In the genomic region with DNA sequence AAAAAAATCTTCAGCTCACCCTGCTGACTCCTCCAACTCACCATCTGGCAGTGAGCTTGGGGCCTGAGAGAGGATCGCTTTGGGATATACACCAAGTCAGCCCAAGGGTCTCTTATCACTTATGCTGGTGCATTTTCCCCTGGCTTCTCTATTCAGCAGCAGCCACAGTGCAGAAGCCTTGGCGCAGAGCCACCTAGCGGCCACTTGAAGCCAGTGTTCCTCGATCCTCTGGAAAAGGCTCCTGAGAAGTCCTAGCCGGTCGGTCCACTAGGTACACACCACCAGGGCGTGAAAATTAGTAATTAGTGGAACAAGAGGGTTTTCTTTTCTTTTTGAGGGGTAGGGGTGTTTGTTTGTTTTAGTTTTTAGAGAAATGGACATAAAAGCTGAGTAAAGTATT, we compare ENCODE assay signal across 8 mouse cellular contexts. TPM values are rescaled to one million over a fixed set of nuclear protein-coding genes. Genes with fewer than 3 reads are reported as not detected.
A peak's percentile ranks its signal among the peaks of the same experiment; 100 is the strongest.
DNase-seq lines count a peak whose midpoint lies in the region; ATAC-seq and TF ChIP-seq lines count a peak whose summit lies in the region.

No protein-coding gene starts in this region.

- peak; percentile 93 for ATAC-seq in forebrain, embryonic 11.5 days (replicated peaks; ENCODE audit: low FRiP score)
- ATAC-seq in lung, embryonic 14.5 days (ENCODE audit: insufficient read depth) = peak; percentile 92

- TF ChIP-seq EP300 in CH12.LX (IDR thresholded peaks at IDR 0.05; ENCODE audit: low read length) = no peak

- no peak for TF ChIP-seq POLR2A in CH12.LX (IDR thresholded peaks at IDR 0.05; ENCODE audit: low read depth, low read length)
- TF ChIP-seq POLR2A in brain, embryonic 14.5 days (IDR thresholded peaks at IDR 0.05; ENCODE audit: borderline replicate concordance, extremely low read depth, insufficient read depth, insufficient read length, poor library complexity, severe bottlenecking) = no peak

- H3K4me3 ChIP-seq in CH12.LX (replicated peaks in 1 of 3; ENCODE audit: low read depth in 2 of 3, low read length in 2 of 3, poor library complexity in 1 of 3) = no peak overlapping the region
- no peak overlapping the region for H3K4me3 ChIP-seq in forebrain, embryonic 11.5 days (ENCODE audit: low read depth, low read length)
- H3K4me3 ChIP-seq in lung, embryonic 14.5 days (ENCODE audit: low read depth, low read length) = no peak overlapping the region

- no peaks in the 10 kb centered on the region for H3K36me3 ChIP-seq in CH12.LX (replicated peaks in 1 of 2; ENCODE audit: control insufficient read depth in 1 of 2, insufficient read depth in 1 of 2, low read length in 1 of 2)
- H3K36me3 ChIP-seq in forebrain, embryonic 11.5 days (ENCODE audit: control insufficient read depth, insufficient read depth, low read length) = no peaks in the 10 kb centered on the region
- H3K36me3 ChIP-seq in lung, embryonic 14.5 days (ENCODE audit: insufficient read depth) = no peaks in the 10 kb centered on the region

- peak; percentile 63 to 77 for TF ChIP-seq CTCF in CH12.LX (conservative IDR thresholded peaks at IDR 0.05 in 1 of 2, IDR thresholded peaks at IDR 0.05 in 1 of 2; ENCODE audit: low read depth in 2 of 2, low read length in 2 of 2)
- peak; percentile 98 for TF ChIP-seq CTCF in brain, embryonic 14.5 days (IDR thresholded peaks at IDR 0.05; ENCODE audit: borderline replicate concordance, extremely low read depth, insufficient read depth, insufficient read length)
- peak; percentile 83 for TF ChIP-seq CTCF in lung, embryonic 14.5 days (IDR thresholded peaks at IDR 0.05; ENCODE audit: low read depth)

- 9% methylated on average over 7 of the region's 7 CpGs for WGBS in forebrain, embryonic 11.5 days
- WGBS in lung, embryonic 14.5 days = 3% methylated on average over 7 of the region's 7 CpGs

- H3K27me3 ChIP-seq in CH12.LX (replicated peaks) = no peaks in the 10 kb centered on the region
- no peaks in the 10 kb centered on the region for H3K27me3 ChIP-seq in forebrain, embryonic 11.5 days (ENCODE audit: control insufficient read depth, insufficient read depth, low read length)
- H3K27me3 ChIP-seq in lung, embryonic 14.5 days (ENCODE audit: insufficient read depth, low read length) = no peaks in the 10 kb centered on the region

- in situ Hi-C loops in CH12.LX (cut with MboI; ENCODE audit: low pct_ligation_motif_present, low pct_unique_long_range_greater_than_20kb, low sequenced_read_pairs) = no loop called here

- no peak overlapping the region for H3K4me2 ChIP-seq in CH12.LX (ENCODE audit: insufficient read depth, low read depth, poor library complexity, severe bottlenecking)
- no peak overlapping the region for H3K4me2 ChIP-seq in forebrain, embryonic 11.5 days (ENCODE audit: low read depth, low read length, severe bottlenecking)
- no peak overlapping the region for H3K4me2 ChIP-seq in lung, embryonic 14.5 days

- H3K4me1 ChIP-seq in CH12.LX (ENCODE audit: control insufficient read depth in 1 of 2, insufficient read depth in 2 of 2) = peaks cover 0 to 2% of the 10 kb centered on the region in 2 experiments; a peak in 1 of 4 replicates
- no peaks in the 10 kb centered on the region for H3K4me1 ChIP-seq in forebrain, embryonic 11.5 days (replicated peaks; ENCODE audit: control insufficient read depth, insufficient read depth, low read length)
- H3K4me1 ChIP-seq in lung, embryonic 14.5 days (ENCODE audit: insufficient read depth) = no peaks in the 10 kb centered on the region

- TF ChIP-seq RAD21 in CH12.LX (IDR thresholded peaks at IDR 0.05; ENCODE audit: low read depth, low read length) = peak; percentile 30

- H3K27ac ChIP-seq in CH12.LX (ENCODE audit: insufficient read depth, low read depth) = no peak overlapping the region
- no peak overlapping the region for H3K27ac ChIP-seq in forebrain, embryonic 11.5 days (ENCODE audit: low read depth, low read length)
- no peak overlapping the region for H3K27ac ChIP-seq in lung, embryonic 14.5 days (ENCODE audit: low read depth)

- peak; percentile 62 for DNase-seq in CH12.LX (ENCODE audit: extremely low read depth)
- peak; percentile 88 for DNase-seq in brain, embryonic 14.5 days (ENCODE audit: low read depth)
- DNase-seq in forebrain, embryonic 11.5 days (ENCODE audit: low spot score) = peak; percentile 80
- peak; percentile 77 for DNase-seq in heart, postnatal 4 days
- DNase-seq in layer of hippocampus, adult 18-20 months (ENCODE audit: low spot score in 2 of 2) = peak; percentile 21 to 82
- DNase-seq in lung, embryonic 14.5 days = peak; percentile 90
- peak; percentile 4 for DNase-seq in retina, adult 2 months (ENCODE audit: low read depth, low spot score)
- DNase-seq in urinary bladder, postnatal 36 days (ENCODE audit: low spot score in 2 of 2) = peak; percentile 52 to 64

- H3K9me3 ChIP-seq in CH12.LX (replicated peaks; ENCODE audit: low read length) = no peaks in the 10 kb centered on the region
- no peaks in the 10 kb centered on the region for H3K9me3 ChIP-seq in forebrain, embryonic 11.5 days (ENCODE audit: control insufficient read depth, low read length)
- H3K9me3 ChIP-seq in lung, embryonic 14.5 days (ENCODE audit: low read depth, low read length) = no peaks in the 10 kb centered on the region

- dilution Hi-C loops in CH12.LX (cut with MboI; ENCODE audit: extremely low pct_ligation_motif_present, extremely low pct_unique_long_range_greater_than_20kb, low sequenced_read_pairs) = no loop called here

- no peaks in the 10 kb centered on the region for H3K79me2 ChIP-seq in CH12.LX (replicated peaks; ENCODE audit: control insufficient read depth, extremely low read depth, insufficient read depth, poor library complexity, severe bottlenecking)

- no peak overlapping the region for H3K9ac ChIP-seq in CH12.LX (ENCODE audit: insufficient read depth, low read depth)
- no peak overlapping the region for H3K9ac ChIP-seq in forebrain, embryonic 11.5 days (ENCODE audit: low read length)
- H3K9ac ChIP-seq in lung, embryonic 14.5 days = no peak overlapping the region

TF ChIP-seq in CH12.LX, 34 proteins besides CTCF, POLR2A, EP300 and RAD21:
- TF ChIP-seq MAZ (IDR thresholded peaks at IDR 0.05; ENCODE audit: low read depth, low read length) (no peak), SMC3 (IDR thresholded peaks at IDR 0.05; ENCODE audit: low read depth, low read length) (peak; percentile 34)
TF ChIP-seq in CH12.LX: peak in this region for 1.

RNA-seq across cellular contexts. Expression of a gene that starts 6.7 kb away (rescaled TPM):
- total RNA-seq in CH12.LX (2012; rRNA removed) (not detected in 2 replicates), CH12.LX (2014; rRNA removed) (not detected in 2 replicates)
- not detected in 2 replicates for polyA plus RNA-seq in CH12.LX (2012; ENCODE audit: insufficient read length, low read depth)
- not detected in 2 replicates for polyA plus RNA-seq in brain, embryonic 14.5 days (2012; rRNA removed)
- polyA plus RNA-seq in forebrain, embryonic 11.5 days (2014; fragmentation: Nextera tagmentation; extraction: Ambion mirVana) = not detected in 2 replicates
- total RNA-seq in heart, postnatal 4 days (2021) = not detected
- total RNA-seq in layer of hippocampus, adult 18-20 months (2021) = not detected
- not detected in 2 replicates for polyA plus RNA-seq in lung, embryonic 14.5 days (2014; fragmentation: Nextera tagmentation; extraction: Ambion mirVana)

RNA-seq across cellular contexts. Expression of a gene that starts 16.8 kb away (rescaled TPM):
- not detected in 2 replicates for total RNA-seq in CH12.LX (2012; rRNA removed)
- not detected in 2 replicates for total RNA-seq in CH12.LX (2014; rRNA removed)
- polyA plus RNA-seq in CH12.LX (2012; ENCODE audit: insufficient read length, low read depth) = not detected in 2 replicates
- 0.59 and 1.0 TPM in 2 replicates for polyA plus RNA-seq in brain, embryonic 14.5 days (2012; rRNA removed)
- polyA plus RNA-seq in forebrain, embryonic 11.5 days (2014; fragmentation: Nextera tagmentation; extraction: Ambion mirVana) = not detected in 2 replicates
- not detected for total RNA-seq in heart, postnatal 4 days (2021)
- not detected for total RNA-seq in layer of hippocampus, adult 18-20 months (2021)
- polyA plus RNA-seq in lung, embryonic 14.5 days (2014; fragmentation: Nextera tagmentation; extraction: Ambion mirVana) = not detected in 2 replicates

RNA-seq across cellular contexts. Expression of a gene that starts 20.2 kb away (rescaled TPM):
- not detected in 2 replicates for total RNA-seq in CH12.LX (2012; rRNA removed)
- total RNA-seq in CH12.LX (2014; rRNA removed) = not detected in 2 replicates
- not detected in 2 replicates for polyA plus RNA-seq in CH12.LX (2012; ENCODE audit: insufficient read length, low read depth)
- not detected in 2 replicates for polyA plus RNA-seq in brain, embryonic 14.5 days (2012; rRNA removed)
- polyA plus RNA-seq in forebrain, embryonic 11.5 days (2014; fragmentation: Nextera tagmentation; extraction: Ambion mirVana) = not detected in 2 replicates
- total RNA-seq in heart, postnatal 4 days (2021) = not detected
- total RNA-seq in layer of hippocampus, adult 18-20 months (2021) = not detected
- polyA plus RNA-seq in lung, embryonic 14.5 days (2014; fragmentation: Nextera tagmentation; extraction: Ambion mirVana) = not detected in 2 replicates

RNA-seq across cellular contexts. Expression of a gene that starts 31.8 kb away (rescaled TPM):
- total RNA-seq in CH12.LX (2012; rRNA removed) (not detected in 2 replicates), CH12.LX (2014; rRNA removed) (not detected in 2 replicates)
- polyA plus RNA-seq in CH12.LX (2012; ENCODE audit: insufficient read length, low read depth) = not detected in 2 replicates
- polyA plus RNA-seq in brain, embryonic 14.5 days (2012; rRNA removed) = not detected in 2 replicates
- polyA plus RNA-seq in forebrain, embryonic 11.5 days (2014; fragmentation: Nextera tagmentation; extraction: Ambion mirVana) = not detected in 2 replicates
- not detected for total RNA-seq in heart, postnatal 4 days (2021)
- not detected for total RNA-seq in layer of hippocampus, adult 18-20 months (2021)
- not detected in 2 replicates for polyA plus RNA-seq in lung, embryonic 14.5 days (2014; fragmentation: Nextera tagmentation; extraction: Ambion mirVana)

RNA-seq across cellular contexts. Expression of a gene that starts 41.5 kb away (rescaled TPM):
- total RNA-seq in CH12.LX (2012; rRNA removed) (not detected in 2 replicates), CH12.LX (2014; rRNA removed) (not detected in 2 replicates)
- not detected in 2 replicates for polyA plus RNA-seq in CH12.LX (2012; ENCODE audit: insufficient read length, low read depth)
- not detected in 2 replicates for polyA plus RNA-seq in brain, embryonic 14.5 days (2012; rRNA removed)
- polyA plus RNA-seq in forebrain, embryonic 11.5 days (2014; fragmentation: Nextera tagmentation; extraction: Ambion mirVana) = not detected in 2 replicates
- total RNA-seq in heart, postnatal 4 days (2021) = not detected
- total RNA-seq in layer of hippocampus, adult 18-20 months (2021) = not detected
- not detected in 2 replicates for polyA plus RNA-seq in lung, embryonic 14.5 days (2014; fragmentation: Nextera tagmentation; extraction: Ambion mirVana)

Comparison
In these comparisons a context has a peak if more than half of its experiments do, and no peak if none do; other contexts are left out.
1. DNase-seq: peak in every context shown above with its lines; median percentile 90 in lung, embryonic 14.5 days; 88 in brain, embryonic 14.5 days; 80 in forebrain, embryonic 11.5 days; 77 in heart, postnatal 4 days; 62 in CH12.LX; 58 in urinary bladder, postnatal 36 days; 52 in layer of hippocampus, adult 18-20 months; 4 in retina, adult 2 months.